Mouse (Mus musculus) myocyte (in vitro differentiated cells): Measurements from ENCODE around the gene Rybp. TPM values are rescaled to one million over a fixed set of nuclear protein-coding genes. Genes with fewer than 3 reads are reported as not detected.

Experiments
- H3K27me3 ChIP-seq: one replicate; pipeline ENCODE4 v1.6.1; 2011; ENCODE audit not compliant: control insufficient read depth, insufficient read depth, insufficient read length
- H3K36me3 ChIP-seq: one replicate; pipeline ENCODE4 v1.6.1; 2011; ENCODE audit not compliant: control insufficient read depth, insufficient read depth
- H3K4me2 ChIP-seq: one replicate; pipeline ENCODE4 v1.6.1; 2011; ENCODE audit warnings: low read depth, control low read depth
- H3K4me3 ChIP-seq: one replicate; pipeline ENCODE4 v1.5.1; 2011; ENCODE audit warnings: mild to moderate bottlenecking, control low read depth, moderate library complexity
- H3K79me2 ChIP-seq: one replicate; pipeline ENCODE4 v1.6.1; 2011; ENCODE audit not compliant: control insufficient read depth, insufficient read depth
- H3ac ChIP-seq: one replicate; pipeline ENCODE4 v1.6.1; 2011; ENCODE audit not compliant: control insufficient read depth, insufficient read length
- CEBPB ChIP-seq: IDR thresholded peaks from 2 replicates; pipeline ENCODE4 v1.6.1; 2011; ENCODE audit warnings: mild to moderate bottlenecking, moderate library complexity; ENCODE audit not compliant: poor library complexity, insufficient read depth, severe bottlenecking
- E2F4 ChIP-seq: IDR thresholded peaks from one replicate; pipeline ENCODE4 v1.6.1; 2011; ENCODE audit warnings: mild to moderate bottlenecking, control low read depth, moderate library complexity; ENCODE audit not compliant: insufficient read depth
- MAX ChIP-seq: IDR thresholded peaks from one replicate; pipeline ENCODE4 v1.6.1; 2011; ENCODE audit warnings: low read depth, mild to moderate bottlenecking, control low read depth
- MYOD1 ChIP-seq, 3 experiments: IDR thresholded peaks; one replicate each; pipeline ENCODE4 v1.6.1; 2011; ENCODE audit warnings: control low read depth in 2 of 3, low read depth in 2 of 3, mild to moderate bottlenecking in 2 of 3, moderate library complexity in 1 of 3; ENCODE audit not compliant: insufficient read length in 2 of 3, control insufficient read depth in 1 of 3
- MYOG ChIP-seq, 3 experiments: IDR thresholded peaks; one replicate each; pipeline ENCODE4 v1.6.1; 2011; ENCODE audit warnings: control low read depth in 2 of 3, low read depth in 2 of 3, mild to moderate bottlenecking in 2 of 3; ENCODE audit not compliant: insufficient read length in 2 of 3, control insufficient read depth in 1 of 3, insufficient read depth in 1 of 3
- POLR2A ChIP-seq: IDR thresholded peaks from one replicate; pipeline ENCODE4 v1.6.1; 2011; ENCODE audit warnings: low read depth, mild to moderate bottlenecking, control low read depth, moderate library complexity; ENCODE audit not compliant: insufficient read length
- POLR2AphosphoS2 ChIP-seq: IDR thresholded peaks from one replicate; pipeline ENCODE4 v1.6.1; 2011; ENCODE audit warnings: low read depth, control low read depth; ENCODE audit not compliant: insufficient read length
- REST ChIP-seq: IDR thresholded peaks from one replicate; pipeline ENCODE4 v1.6.1; 2011; ENCODE audit warnings: mild to moderate bottlenecking, control low read depth, moderate library complexity; ENCODE audit not compliant: insufficient read depth, insufficient read length
- SRF ChIP-seq: IDR thresholded peaks from one replicate; pipeline ENCODE4 v1.6.1; 2011; ENCODE audit warnings: low read depth; ENCODE audit not compliant: control insufficient read depth, insufficient read length
- TCF12 ChIP-seq: IDR thresholded peaks from one replicate; pipeline ENCODE4 v1.6.1; 2011; ENCODE audit warnings: mild to moderate bottlenecking, control low read depth; ENCODE audit not compliant: poor library complexity, insufficient read depth, severe bottlenecking
- TCF3 ChIP-seq: IDR thresholded peaks from one replicate; pipeline ENCODE4 v1.6.1; 2011; ENCODE audit warnings: low read depth, control low read depth; ENCODE audit not compliant: insufficient read length
- USF1 ChIP-seq: IDR thresholded peaks from one replicate; pipeline ENCODE4 v1.6.1; 2011; ENCODE audit warnings: low read depth, mild to moderate bottlenecking, control low read depth, moderate library complexity
- polyA plus RNA-seq: library from polyadenylated mRNA; unstranded; fragments of >200 nt; fragmentation: generic; extraction: Trizol; gene quantifications from one replicate; pipeline ENCODE4 v1.2.1, GENCODE M21; 2012; ENCODE audit warnings: missing spikeins

Rybp gene
- polyA plus RNA-seq, 1 experiment, result 9.5 TPM

DNA sequence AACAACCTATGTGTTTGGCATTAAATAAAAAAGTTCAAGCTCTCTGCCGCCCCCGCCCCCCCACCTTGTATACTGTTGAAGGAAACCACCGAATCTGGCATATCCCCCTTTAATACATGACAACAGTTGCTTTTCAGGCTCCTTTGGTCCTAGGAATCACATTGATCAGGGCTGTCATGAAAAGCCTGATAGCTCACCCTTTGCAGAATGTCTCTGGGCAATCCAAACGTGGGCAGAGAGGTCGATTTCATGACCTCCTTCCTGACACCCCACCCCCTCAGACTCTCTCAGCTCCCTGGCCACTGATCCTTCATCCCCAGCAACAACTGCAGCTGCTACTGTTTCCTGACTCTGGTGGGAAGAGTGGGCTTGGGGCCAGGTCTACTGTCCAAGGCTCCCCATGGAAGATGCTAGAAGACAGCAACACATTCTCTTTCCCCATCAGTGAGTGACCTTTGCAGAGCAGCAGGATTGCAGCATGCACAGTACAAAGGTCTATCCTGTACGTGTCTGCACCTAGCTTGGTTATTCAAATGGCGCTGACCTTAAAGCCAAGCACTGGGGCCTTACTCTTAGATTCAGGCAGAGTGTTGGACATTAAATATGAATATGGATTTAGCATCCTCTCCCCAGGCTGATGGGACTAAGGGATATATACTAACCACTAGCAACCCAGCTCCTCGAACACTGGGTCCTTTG is 14.3 kb upstream of the Rybp start:
- Histone ChIP-seq H3K4me2 (no peak overlapping the region), H3K79me2 (no peaks in the 10 kb centered on the region), H3K4me3 (no peak overlapping the region), H3K36me3 (no peaks in the 10 kb centered on the region), H3K27me3 (peaks cover 21% of the 10 kb centered on the region), H3ac (no peak overlapping the region)
- TF ChIP-seq MYOG (IDR thresholded peaks at IDR 0.05; ENCODE audit: control insufficient read depth in 1 of 3, insufficient read depth in 1 of 3, insufficient read length in 2 of 3, low read depth in 2 of 3), result peak in 1 of 3 experiments; percentile 21
- no peak for TF ChIP-seq MAX
- no peak for TF ChIP-seq SRF
- TF ChIP-seq POLR2AphosphoS2, result no peak
- no peak for TF ChIP-seq USF1
- peak in 1 of 3 experiments; percentile 39 for TF ChIP-seq MYOD1 (IDR thresholded peaks at IDR 0.05; ENCODE audit: control insufficient read depth in 1 of 3, insufficient read length in 2 of 3, low read depth in 2 of 3)

DNA sequence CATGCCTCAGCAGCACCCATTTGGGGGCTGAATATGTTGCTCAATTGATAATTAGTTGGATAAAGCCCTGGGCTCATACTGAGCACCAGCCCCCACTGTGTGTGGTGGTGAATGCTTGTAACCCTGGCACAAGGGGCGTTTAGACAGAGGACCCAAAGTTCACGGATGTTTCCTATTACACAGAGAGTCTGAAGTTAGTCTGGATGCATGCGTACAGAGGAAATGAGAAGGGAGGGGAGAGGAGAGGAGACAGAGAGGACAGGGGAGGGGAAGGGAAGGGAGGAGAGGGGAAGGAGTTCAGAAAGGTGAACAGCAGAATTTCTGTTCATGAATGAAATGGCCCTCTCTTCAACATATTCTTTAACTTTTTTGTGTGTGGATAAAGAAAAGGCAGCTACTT is 13.5 kb upstream of the Rybp start:
- H3ac ChIP-seq, result no peak overlapping the region
- TF ChIP-seq POLR2AphosphoS2, result no peak
- TF ChIP-seq E2F4, result no peak
- no peak for TF ChIP-seq USF1
- TF ChIP-seq TCF3, result no peak
- no peak for TF ChIP-seq MYOD1 (IDR thresholded peaks at IDR 0.05; ENCODE audit: control insufficient read depth in 1 of 3, insufficient read length in 2 of 3, low read depth in 2 of 3)
- no peak for TF ChIP-seq MAX
- TF ChIP-seq CEBPB, result no peak
- no peak for TF ChIP-seq POLR2A
- no peak for TF ChIP-seq MYOG (IDR thresholded peaks at IDR 0.05; ENCODE audit: control insufficient read depth in 1 of 3, insufficient read depth in 1 of 3, insufficient read length in 2 of 3, low read depth in 2 of 3)
- TF ChIP-seq SRF, result no peak
- TF ChIP-seq TCF12, result no peak
- no peak for TF ChIP-seq REST
- no peak overlapping the region for H3K4me3 ChIP-seq
- H3K79me2 ChIP-seq, result no peaks in the 10 kb centered on the region
- H3K36me3 ChIP-seq, result no peaks in the 10 kb centered on the region
- H3K27me3 ChIP-seq, result peaks cover 25% of the 10 kb centered on the region
- no peak overlapping the region for H3K4me2 ChIP-seq

- H3K27me3 ChIP-seq, result peaks cover 26% of the 10 kb centered on the region
- H3K4me2 ChIP-seq, result no peak overlapping the region
- TF ChIP-seq MYOG (IDR thresholded peaks at IDR 0.05; ENCODE audit: control insufficient read depth in 1 of 3, insufficient read depth in 1 of 3, insufficient read length in 2 of 3, low read depth in 2 of 3), result peak in 1 of 3 experiments; percentile 7
- TF ChIP-seq SRF, result no peak
- TF ChIP-seq MYOD1 (IDR thresholded peaks at IDR 0.05; ENCODE audit: control insufficient read depth in 1 of 3, insufficient read length in 2 of 3, low read depth in 2 of 3), result peak in 1 of 3 experiments; percentile 31
- no peak overlapping the region for H3ac ChIP-seq
- H3K36me3 ChIP-seq, result no peaks in the 10 kb centered on the region
- no peak overlapping the region for H3K4me3 ChIP-seq
- no peaks in the 10 kb centered on the region for H3K79me2 ChIP-seq
Measured at GRCm38 (mm10) chr6:100298945-100299344, 11.7 kb upstream of the Rybp start.

DNA sequence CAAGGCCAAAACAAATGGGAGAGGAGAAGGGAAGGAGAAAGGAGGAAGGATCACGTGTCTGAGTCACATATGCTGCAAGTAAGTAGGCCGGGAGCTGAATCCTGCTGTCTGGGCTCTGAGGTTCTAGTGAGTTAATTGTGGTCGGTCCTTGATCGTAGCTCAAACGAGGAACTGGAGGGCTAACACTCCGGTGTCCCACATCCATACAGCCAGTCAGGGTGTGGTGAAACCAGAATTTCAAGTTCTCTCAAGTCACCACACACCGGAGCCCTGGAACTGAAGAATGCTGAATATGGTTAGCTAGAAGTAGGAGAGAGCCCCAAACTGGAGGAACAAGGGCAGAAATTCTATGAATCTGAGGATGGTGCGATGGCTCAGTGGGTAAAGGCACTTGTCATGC is 10.3 kb upstream of the Rybp start:
- H3K36me3 ChIP-seq, result no peaks in the 10 kb centered on the region
- H3K27me3 ChIP-seq, result peaks cover 19% of the 10 kb centered on the region
- no peak overlapping the region for H3ac ChIP-seq
- H3K4me2 ChIP-seq, result no peak overlapping the region
- no peak overlapping the region for H3K4me3 ChIP-seq
- no peaks in the 10 kb centered on the region for H3K79me2 ChIP-seq
- TF ChIP-seq REST (no peak), POLR2AphosphoS2 (no peak), MYOG (IDR thresholded peaks at IDR 0.05; ENCODE audit: control insufficient read depth in 1 of 3, insufficient read depth in 1 of 3, insufficient read length in 2 of 3, low read depth in 2 of 3) (no peak)

DNA sequence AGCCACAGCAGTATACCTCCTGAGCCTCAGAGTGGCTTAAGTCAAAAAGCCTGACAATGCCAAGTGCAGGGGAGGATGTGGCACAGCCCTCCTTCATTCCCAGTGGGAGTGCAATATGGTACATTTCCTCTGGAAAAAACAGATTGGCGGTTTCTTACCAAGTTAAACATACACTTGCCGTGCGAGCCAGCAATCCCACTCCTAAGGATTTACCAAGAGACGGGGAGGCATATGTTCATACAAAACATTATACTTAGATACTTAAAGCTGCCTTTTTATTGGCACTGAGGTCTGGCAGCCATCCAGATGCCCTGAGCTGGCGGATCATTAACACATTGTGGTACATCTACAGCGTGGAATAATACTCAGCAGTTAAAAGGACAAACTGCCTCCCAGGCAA is 5.1 kb upstream of the Rybp start:
- H3K36me3 ChIP-seq, result no peaks in the 10 kb centered on the region
- H3K4me2 ChIP-seq, result no peak overlapping the region
- peaks cover 30% of the 10 kb centered on the region for H3K27me3 ChIP-seq
- no peak overlapping the region for H3K4me3 ChIP-seq
- TF ChIP-seq CEBPB, result no peak
- no peak for TF ChIP-seq TCF12
- TF ChIP-seq MAX, result no peak
- TF ChIP-seq REST, result no peak
- TF ChIP-seq USF1, result no peak
- TF ChIP-seq MYOG (IDR thresholded peaks at IDR 0.05; ENCODE audit: control insufficient read depth in 1 of 3, insufficient read depth in 1 of 3, insufficient read length in 2 of 3, low read depth in 2 of 3), result no peak
- no peak for TF ChIP-seq MYOD1 (IDR thresholded peaks at IDR 0.05; ENCODE audit: control insufficient read depth in 1 of 3, insufficient read length in 2 of 3, low read depth in 2 of 3)
- TF ChIP-seq TCF3, result no peak
- TF ChIP-seq POLR2A, result no peak
- TF ChIP-seq SRF, result no peak
- no peak for TF ChIP-seq E2F4
- no peak for TF ChIP-seq POLR2AphosphoS2
- no peak overlapping the region for H3ac ChIP-seq
- H3K79me2 ChIP-seq, result no peaks in the 10 kb centered on the region
